In the genomic region with DNA sequence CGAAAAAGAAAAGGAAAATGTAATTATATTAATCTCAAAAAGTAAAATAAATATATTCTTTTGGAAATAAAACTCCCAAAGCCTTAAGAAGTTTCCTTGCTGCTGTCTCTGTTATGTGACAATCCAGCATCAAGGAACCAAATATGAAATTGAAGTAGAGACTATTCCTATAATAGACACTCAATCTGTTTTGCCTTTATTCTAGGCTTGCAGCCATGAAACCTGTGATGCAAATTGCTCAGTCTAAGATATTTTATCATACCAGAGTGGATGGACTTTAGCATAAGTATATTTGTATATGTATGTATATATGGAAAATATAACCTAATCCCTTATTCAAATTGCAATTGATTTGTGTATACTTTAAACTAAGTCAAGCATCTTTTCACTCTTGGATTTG, we compare ENCODE assay signal across 14 mouse cellular contexts.
"Had no signal": no experiment of that assay in that cellular context is flagged by ENCODE, and none has a peak within 500 bp of the region (broad histone marks: within the 10 kb centered on the region; RNA-seq: fewer than 3 reads in every experiment).

No protein-coding gene starts in this region.

- ATAC-seq: hindbrain, postnatal 0 days; intestine, embryonic 16.5 days had no signal

- DNase-seq: gastrocnemius, adult 2 months; gastrocnemius, postnatal 10 days; gastrocnemius, postnatal 25 days; heart, adult 18-20 months; heart, postnatal 10 days; kidney, adult 11 months; kidney, adult 8-10 months; kidney, postnatal 10 days; kidney, postnatal 25 days; kidney, postnatal 4 days; liver; liver, embryonic 13.5 days had no signal
